Mouse (Mus musculus): ENCODE data around the gene Slc28a3.

Gene Slc28a3

GRCm38 (mm10) chr13:58558216-58558615, 52.5 kb downstream of the Slc28a3 start:
- peak; percentile 48 for DNase-seq

GRCm38 (mm10) chr13:58556018-58556417, 54.7 kb downstream of the Slc28a3 start:
- no peak for DNase-seq

- DNase-seq: no peak
Observed at GRCm38 (mm10) chr13:58555561-58555960, 55.1 kb downstream of the Slc28a3 start.

GRCm38 (mm10) chr13:58551924-58552323, 58.8 kb downstream of the Slc28a3 start:
- DNase-seq: no peak

GRCm38 (mm10) chr13:58547570-58547969, 63.1 kb downstream of the Slc28a3 start:
- no peak for DNase-seq

GRCm38 (mm10) chr13:58543688-58544408, 66.8 kb downstream of the Slc28a3 start:
- peak; percentile 30 for DNase-seq

GRCm38 (mm10) chr13:58543066-58543465, 67.6 kb downstream of the Slc28a3 start:
- DNase-seq: peak; percentile 80

GRCm38 (mm10) chr13:58542601-58543041, 68.1 kb downstream of the Slc28a3 start:
- no peak for DNase-seq

- no peak for DNase-seq
Observed at GRCm38 (mm10) chr13:58542167-58542566, 68.5 kb downstream of the Slc28a3 start.

- no peak for DNase-seq
Observed at GRCm38 (mm10) chr13:58541620-58542019, 69.1 kb downstream of the Slc28a3 start.

- no peak for DNase-seq
Observed at GRCm38 (mm10) chr13:58538966-58539365, 71.7 kb downstream of the Slc28a3 start.

GRCm38 (mm10) chr13:58538366-58538765, 72.3 kb downstream of the Slc28a3 start:
- DNase-seq: no peak

GRCm38 (mm10) chr13:58537916-58538233, 72.8 kb downstream of the Slc28a3 start:
- DNase-seq: no peak

GRCm38 (mm10) chr13:58537232-58537915, 73.3 kb downstream of the Slc28a3 start:
- no peak for DNase-seq

- no peak for DNase-seq
Observed at GRCm38 (mm10) chr13:58536466-58537231, 74.0 kb downstream of the Slc28a3 start.

GRCm38 (mm10) chr13:58535321-58535720, 75.4 kb downstream of the Slc28a3 start:
- no peak for DNase-seq

GRCm38 (mm10) chr13:58534861-58535260, 75.8 kb downstream of the Slc28a3 start:
- DNase-seq: no peak

GRCm38 (mm10) chr13:58534216-58534841, 76.3 kb downstream of the Slc28a3 start:
- no peak for DNase-seq

GRCm38 (mm10) chr13:58524581-58524980, 86.1 kb downstream of the Slc28a3 start:
- no peak for DNase-seq

- DNase-seq: no peak
Observed at GRCm38 (mm10) chr13:58523761-58524117, 86.9 kb downstream of the Slc28a3 start.

GRCm38 (mm10) chr13:58523011-58523760, 87.5 kb downstream of the Slc28a3 start:
- no peak for DNase-seq

- no peak for DNase-seq
Observed at GRCm38 (mm10) chr13:58521331-58522030, 89.2 kb downstream of the Slc28a3 start.
